Mouse (Mus musculus): ENCODE measurements around the gene Sfmbt1.

Sfmbt1 gene

GRCm38 (mm10) chr14:30826174-30827140, 111.8 kb downstream of the Sfmbt1 start:
- no peak for DNase-seq

- DNase-seq: no peak
Measured at GRCm38 (mm10) chr14:30827480-30827879, 112.8 kb downstream of the Sfmbt1 start.

- DNase-seq: no peak
Measured at GRCm38 (mm10) chr14:30828077-30828476, 113.4 kb downstream of the Sfmbt1 start.

DNA sequence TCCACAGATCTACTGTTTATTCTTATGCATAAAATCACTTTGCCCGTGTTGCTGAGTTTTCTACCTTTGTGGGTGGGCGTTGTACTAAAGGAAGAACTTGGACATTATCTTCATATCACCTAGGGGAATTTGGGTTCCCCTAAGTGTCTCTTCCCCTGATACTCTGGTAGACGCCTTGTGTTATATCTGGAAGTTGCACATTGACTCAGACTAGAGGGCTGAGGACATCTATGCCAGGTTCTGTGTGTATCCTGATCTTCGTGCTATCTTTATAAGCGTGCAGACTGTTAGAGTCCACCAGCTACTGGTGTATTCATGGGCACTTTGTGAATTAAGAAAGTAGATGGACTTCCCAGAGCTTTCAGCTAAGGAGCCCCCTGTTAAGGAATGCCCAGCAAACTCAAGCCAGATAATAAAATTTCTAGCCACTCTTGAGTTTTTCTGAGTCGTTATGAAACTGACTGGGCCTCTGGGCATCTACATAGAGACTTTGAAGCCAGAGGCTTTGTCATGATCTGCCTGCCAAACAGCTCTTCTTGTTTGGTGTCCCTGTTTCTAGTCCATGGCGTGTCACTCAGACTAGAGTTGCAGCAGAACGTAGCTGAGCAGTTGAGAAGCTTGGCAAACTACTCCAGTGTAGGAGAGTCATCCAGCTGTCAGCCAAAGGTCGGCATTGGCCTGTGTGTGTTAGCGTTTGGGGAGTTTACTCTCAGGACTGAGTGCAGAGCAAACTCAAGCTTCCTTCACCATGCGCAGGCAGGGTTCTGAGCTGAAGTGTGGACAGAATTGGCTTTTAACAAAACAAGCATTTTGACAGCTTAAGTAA, 114.2 kb downstream of the Sfmbt1 start:
- DNase-seq: peak; percentile 33 to 36

- no peak for DNase-seq
Measured at GRCm38 (mm10) chr14:30837416-30837996, 122.9 kb downstream of the Sfmbt1 start.

DNA sequence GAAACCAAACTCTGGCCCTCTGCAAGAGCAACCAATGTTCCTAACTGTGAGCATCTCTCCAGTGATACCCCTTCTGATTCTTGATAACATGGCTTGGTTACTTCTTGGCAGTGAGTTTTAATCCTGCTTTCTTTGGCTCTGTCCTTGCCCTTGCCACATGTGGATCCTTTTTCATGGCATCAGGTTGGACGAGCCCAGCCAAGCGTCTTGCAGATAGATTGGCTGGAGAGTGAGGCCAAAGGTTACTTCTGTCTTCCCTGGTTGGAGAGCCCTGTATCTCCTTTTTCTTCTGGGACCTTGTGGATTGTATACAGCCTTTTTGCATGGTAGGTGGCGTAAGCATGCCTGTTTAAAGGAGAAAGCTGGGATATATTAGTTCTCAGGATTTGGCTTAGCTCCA, 129.1 kb downstream of the Sfmbt1 start:
- no peak for DNase-seq

DNA sequence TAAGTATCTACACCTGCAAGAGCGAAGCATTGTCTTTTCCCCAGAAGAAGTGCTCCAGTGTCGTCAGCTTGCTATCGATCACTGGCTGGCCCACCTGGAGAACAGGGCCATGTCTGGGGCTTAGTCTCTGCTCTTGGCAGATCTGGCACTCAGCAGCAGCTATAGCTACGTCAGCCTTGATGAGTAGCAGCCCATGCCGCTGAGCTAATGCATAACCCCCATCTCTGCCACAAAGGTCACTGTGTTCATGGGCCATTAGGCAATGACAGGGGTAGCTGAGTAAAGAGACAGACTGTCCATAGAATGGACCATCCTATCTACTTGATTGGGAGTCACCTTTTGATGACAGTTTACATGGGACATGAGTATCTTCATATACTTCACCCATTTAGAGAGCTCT, 135.9 kb downstream of the Sfmbt1 start:
- DNase-seq: no peak

- DNase-seq: no peak
Measured at GRCm38 (mm10) chr14:30852325-30852724, 137.7 kb downstream of the Sfmbt1 start.

- DNase-seq: no peak
Measured at GRCm38 (mm10) chr14:30855316-30855715, 140.7 kb downstream of the Sfmbt1 start.

DNA sequence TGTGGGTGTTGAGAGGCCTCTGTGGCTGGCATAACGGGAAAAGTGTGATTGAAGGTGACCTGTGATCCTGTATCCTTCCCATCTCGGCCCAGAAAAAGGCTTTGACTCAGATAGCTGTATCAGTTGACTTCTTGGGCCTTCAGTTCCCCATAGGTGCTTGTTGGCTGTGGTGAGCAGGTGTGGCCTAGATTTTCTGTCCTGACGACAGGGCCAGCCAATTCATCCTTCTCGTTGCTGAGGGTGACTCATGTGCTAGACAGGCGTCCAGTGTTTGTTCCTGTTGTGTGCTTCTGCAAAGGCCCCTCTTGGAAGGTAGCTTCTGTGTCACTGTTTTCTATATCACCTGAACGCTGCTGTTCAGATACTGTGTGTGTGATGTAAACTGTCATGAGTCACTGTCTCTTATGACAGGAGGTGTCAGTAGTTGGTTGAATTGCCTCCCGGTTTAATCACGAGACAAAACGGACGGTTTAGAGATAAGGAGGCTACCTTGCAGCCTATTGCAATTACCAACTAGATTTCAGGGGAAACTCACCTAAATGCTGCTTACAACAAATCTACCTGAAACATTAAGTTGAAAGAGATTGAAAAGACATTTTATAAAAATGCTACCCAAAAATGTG, 142.3 kb downstream of the Sfmbt1 start:
- DNase-seq: no peak

DNA sequence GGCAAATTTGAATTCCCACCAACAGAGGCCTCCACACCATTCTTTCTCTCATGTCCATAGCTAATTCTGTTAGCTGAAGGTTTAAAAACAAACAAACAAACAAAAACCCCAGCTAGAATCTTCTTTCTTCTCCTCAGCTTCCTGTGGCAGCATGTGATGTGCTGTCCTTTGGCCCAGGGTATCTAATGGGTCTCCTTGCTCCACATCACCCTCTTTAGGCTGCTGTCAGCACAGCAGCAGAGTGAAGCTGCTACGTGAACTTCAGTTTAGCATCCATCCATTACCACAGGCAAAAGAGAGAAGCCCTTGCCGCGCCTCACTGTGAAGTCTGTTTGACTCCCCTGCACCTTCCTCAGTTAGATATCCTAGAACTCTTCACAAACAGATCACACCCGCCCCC, 143.3 kb downstream of the Sfmbt1 start:
- peak in 1 of 2 experiments; percentile 52 for DNase-seq

DNA sequence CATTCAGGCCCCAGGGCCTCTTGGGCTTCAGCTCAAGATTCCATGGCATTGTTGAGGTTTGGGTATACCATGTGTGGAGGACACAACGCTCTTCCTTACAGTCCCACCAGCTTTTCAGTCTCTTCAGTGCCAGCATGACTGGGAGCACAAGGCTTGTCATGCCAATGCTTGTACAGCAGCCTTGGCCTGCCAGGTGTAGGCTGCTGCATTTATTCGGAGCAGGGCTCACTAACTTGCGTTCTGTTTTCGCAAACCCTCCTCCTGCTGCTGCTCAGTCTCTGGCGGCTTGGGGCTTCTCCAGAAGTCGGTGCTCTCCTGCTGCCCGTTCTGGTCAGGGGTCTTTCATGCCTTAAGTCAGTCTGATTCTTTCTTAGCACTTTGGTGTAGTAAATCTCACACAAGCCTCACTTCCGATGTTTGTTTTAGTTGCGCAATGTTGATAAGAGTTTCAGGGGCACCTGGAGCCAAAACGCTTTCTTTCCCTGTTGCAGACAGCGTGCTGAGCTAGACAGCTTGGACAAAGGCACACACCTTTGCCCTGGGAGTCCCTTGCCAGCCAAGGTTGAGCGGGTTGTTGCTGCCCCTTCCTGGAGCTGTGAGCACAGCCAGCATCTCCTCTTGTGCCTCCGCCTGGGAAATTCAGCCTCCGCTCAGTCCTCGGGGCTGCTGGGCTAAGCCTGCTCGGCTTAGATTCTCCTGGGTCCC, 146.9 kb downstream of the Sfmbt1 start:
- DNase-seq: no peak

- no peak for DNase-seq
Measured at GRCm38 (mm10) chr14:30862368-30862767, 147.7 kb downstream of the Sfmbt1 start.

- DNase-seq: no peak
Measured at GRCm38 (mm10) chr14:30865311-30865710, 150.7 kb downstream of the Sfmbt1 start.

GRCm38 (mm10) chr14:30867042-30867441, 152.4 kb downstream of the Sfmbt1 start:
- DNase-seq: peak; percentile 53 to 75

DNA sequence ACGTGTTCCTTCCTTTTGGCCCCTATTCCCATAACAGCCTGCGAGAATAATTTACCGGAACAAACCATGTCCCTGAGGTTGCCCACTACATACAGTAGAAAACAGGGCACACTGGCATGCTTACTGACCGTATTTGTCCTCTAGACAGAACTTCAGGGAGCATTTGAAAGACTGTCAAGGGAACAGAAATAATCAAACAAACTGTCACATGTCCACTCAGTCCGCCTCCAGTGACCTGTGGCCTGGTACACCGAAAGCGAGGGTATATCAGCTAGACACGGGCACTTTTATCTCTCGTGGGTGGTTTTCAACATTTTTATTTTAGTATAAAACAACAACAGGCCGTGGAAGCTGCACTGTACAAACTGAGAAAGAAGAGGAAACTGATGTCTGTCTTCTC, 154.2 kb downstream of the Sfmbt1 start:
- no peak for DNase-seq

DNA sequence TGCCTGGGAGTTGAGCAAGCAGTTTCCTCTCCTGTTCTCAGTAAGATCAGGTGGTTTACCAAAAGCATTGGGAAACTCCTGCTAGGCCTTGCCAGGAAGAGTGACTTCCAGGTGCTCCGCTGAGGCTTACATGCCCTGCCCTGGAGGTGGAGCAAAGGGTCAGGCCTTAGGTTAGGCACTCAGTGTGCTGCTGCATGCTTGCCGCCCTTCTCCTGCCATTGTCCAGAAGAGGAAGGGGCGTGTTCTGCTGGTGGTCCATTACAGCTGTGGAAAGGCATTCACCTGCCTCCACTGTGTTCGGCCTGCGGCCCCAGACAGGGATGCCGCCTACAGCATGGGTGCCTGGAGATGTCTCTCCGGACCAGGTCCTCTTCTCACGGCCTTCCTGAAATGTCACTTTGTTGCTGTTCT, 154.7 kb downstream of the Sfmbt1 start:
- DNase-seq: no peak

DNA sequence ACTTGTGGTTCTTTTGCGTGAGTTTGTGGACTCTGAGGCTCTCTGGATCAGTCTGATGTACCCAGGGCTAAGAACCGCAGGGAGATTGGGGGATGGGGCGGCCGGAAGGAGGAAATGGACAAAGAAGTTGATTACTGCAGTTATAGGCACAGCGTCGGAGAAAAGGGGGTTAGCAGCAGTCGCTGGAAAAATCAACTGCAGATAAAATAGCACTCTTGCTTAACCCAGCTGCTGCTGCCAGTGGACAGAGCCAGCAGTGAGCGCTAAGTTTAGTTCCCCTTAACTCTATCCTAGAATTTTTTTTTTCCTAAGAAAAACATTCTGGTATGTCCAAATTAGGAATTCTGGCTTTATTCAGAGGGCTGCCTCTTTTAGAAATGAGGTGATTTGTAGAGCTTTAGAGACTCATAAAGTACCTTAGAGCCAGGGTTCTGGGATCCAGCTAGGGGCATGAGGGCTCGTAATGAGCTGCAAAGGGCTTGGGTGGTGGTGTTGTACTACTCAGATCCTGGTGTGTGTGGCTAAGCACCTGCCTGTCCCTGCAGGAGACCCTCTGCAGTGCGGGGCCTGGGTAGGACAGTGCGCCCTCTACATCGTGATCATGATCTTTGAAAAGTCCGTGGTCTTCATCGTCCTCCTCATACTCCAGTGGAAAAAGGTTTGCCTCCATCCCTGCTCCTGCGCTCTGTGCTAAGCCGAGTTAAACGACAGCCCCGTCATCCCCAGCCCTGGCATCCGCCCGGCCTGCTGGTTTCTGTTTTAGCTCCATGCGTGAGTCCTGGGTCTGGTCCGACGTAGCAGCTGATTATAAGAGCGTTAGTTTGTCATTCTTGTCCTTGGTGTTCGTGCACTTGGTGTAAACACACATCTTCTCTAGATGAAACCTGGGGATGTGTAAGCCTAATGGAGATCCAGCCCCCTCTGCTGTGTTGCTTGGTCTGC, 155.8 kb downstream of the Sfmbt1 start:
- no peak for DNase-seq

Measured in kidney, adult 8-10 months (tissue).